Mouse (Mus musculus) brain, embryonic 14.5 days (tissue): ENCODE measurements around the gene Mbtps1.

Experiments
- CTCF ChIP-seq: fragments of 200-500 bp; IDR thresholded peaks from 2 replicates; pipeline ENCODE4 v1.5.1; 2012; ENCODE audit warnings: inconsistent platforms, mild to moderate bottlenecking, moderate library complexity, borderline replicate concordance; ENCODE audit not compliant: insufficient read depth, insufficient read length; ENCODE audit errors: extremely low read depth
- POLR2A ChIP-seq: fragments of 200-500 bp; IDR thresholded peaks from 2 replicates; pipeline ENCODE4 v1.6.1; 2012; ENCODE audit warnings: mild to moderate bottlenecking, inconsistent platforms, borderline replicate concordance; ENCODE audit not compliant: poor library complexity, insufficient read depth, insufficient read length, severe bottlenecking; ENCODE audit errors: extremely low read depth

GRCm38 (mm10) chr8:119574437-119575365 is 16.2 kb upstream of the Mbtps1 start, which contains the start of the genes Hsdl1 and Dnaaf1:
- TF ChIP-seq CTCF (peak; percentile 30; the same call in 1 of the 2 replicates), POLR2A (peak; percentile 98)
